Mouse (Mus musculus) testis, adult 2 months (tissue): ENCODE results near the gene Amigo1. TPM values are rescaled to one million over a fixed set of nuclear protein-coding genes. Genes with fewer than 3 reads are reported as not detected.
"Not testable (repeated sequence)": the region's sequence is repeated elsewhere in the genome, so short reads cannot be mapped to it uniquely, and the experiment has no call there.

ENCODE experiments used
- H3K27ac ChIP-seq: fragments of 200-500 bp; 2 replicates; pipeline ENCODE4 v1.5.1; 2012; ENCODE audit warnings: low read depth, low read length; ENCODE audit not compliant: control insufficient read depth, insufficient read depth
- H3K27me3 ChIP-seq: fragments of 200-500 bp; 2 replicates; pipeline ENCODE4 v1.6.1; 2012; ENCODE audit warnings: mild to moderate bottlenecking, low read length, moderate library complexity; ENCODE audit not compliant: control insufficient read depth, insufficient read depth
- H3K36me3 ChIP-seq: fragments of 200-500 bp; 2 replicates; pipeline ENCODE4 v1.6.1; 2012; ENCODE audit warnings: mild to moderate bottlenecking, low read length; ENCODE audit not compliant: control insufficient read depth, insufficient read depth
- H3K4me1 ChIP-seq: fragments of 200-500 bp; 2 replicates; pipeline ENCODE4 v1.6.1; 2012; ENCODE audit warnings: low read length; ENCODE audit not compliant: control insufficient read depth, insufficient read depth
- H3K4me3 ChIP-seq: fragments of 200-500 bp; 2 replicates; pipeline ENCODE4 v1.5.1; 2012; ENCODE audit warnings: low read depth, mild to moderate bottlenecking, low read length, moderate library complexity, mixed read lengths; ENCODE audit not compliant: control insufficient read depth
- CTCF ChIP-seq: fragments of 200-500 bp; IDR thresholded peaks from 2 replicates; pipeline ENCODE4 v1.5.1; 2012; ENCODE audit warnings: low read depth, mild to moderate bottlenecking, inconsistent platforms, low read length, moderate library complexity; ENCODE audit not compliant: control insufficient read depth, insufficient read depth, insufficient replicate concordance
- POLR2A ChIP-seq: fragments of 200-500 bp; IDR thresholded peaks from 2 replicates; pipeline ENCODE4 v1.6.1; 2012; ENCODE audit warnings: low read depth, mild to moderate bottlenecking, inconsistent platforms, low read length, moderate library complexity; ENCODE audit not compliant: control insufficient read depth
- polyA plus RNA-seq: library from polyadenylated mRNA; depleted of rRNA; stranded (reverse); fragments of >200 nt; gene quantifications from 2 replicates; pipeline ENCODE4 v1.2.3, GENCODE M21; 2012

Gene Amigo1
- polyA plus RNA-seq, 1 experiment = 1.1 TPM

GRCm38 (mm10) chr3:108212406-108212805 is 26.3 kb downstream of the Amigo1 start:
- Histone ChIP-seq H3K27me3 (no peaks in the 10 kb centered on the region), H3K4me1 (peaks cover 14% of the 10 kb centered on the region), H3K27ac (no peak overlapping the region), H3K4me3 (no peak overlapping the region), H3K36me3 (no peaks in the 10 kb centered on the region)
- TF ChIP-seq CTCF (no peak), POLR2A (no peak)

- Histone ChIP-seq H3K27me3 (no peaks in the 10 kb centered on the region), H3K4me1 (peaks cover 10% of the 10 kb centered on the region), H3K27ac (no peak overlapping the region), H3K4me3 (no peak overlapping the region), H3K36me3 (no peaks in the 10 kb centered on the region)
- TF ChIP-seq POLR2A (no peak), CTCF (no peak)
Observed at GRCm38 (mm10) chr3:108214734-108215133, 28.6 kb downstream of the Amigo1 start.

DNA sequence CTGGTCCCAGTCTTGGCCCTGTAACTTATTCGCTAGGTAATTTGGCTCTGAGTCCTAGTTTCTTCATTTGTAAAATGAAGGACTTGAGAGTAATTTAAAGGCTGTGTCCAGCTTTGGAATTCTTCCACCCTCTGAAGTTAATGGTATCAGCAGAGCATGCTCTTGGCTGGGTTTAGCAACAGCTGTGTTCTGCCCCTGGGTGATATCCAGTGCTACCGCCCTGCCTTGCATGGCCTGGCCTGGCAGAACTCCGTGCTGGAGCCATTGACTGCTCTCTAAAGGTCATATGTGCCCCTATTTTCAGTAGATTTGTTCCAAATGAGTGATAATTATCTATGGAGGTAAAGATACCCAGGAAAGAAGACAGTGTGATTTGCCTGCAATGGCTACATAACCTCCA is 34.5 kb downstream of the Amigo1 start:
- Histone ChIP-seq H3K4me3 (no peak overlapping the region), H3K27me3 (peaks cover 2% of the 10 kb centered on the region; the same call in 1 of the 2 replicates), H3K27ac (no peak overlapping the region), H3K36me3 (no peaks in the 10 kb centered on the region), H3K4me1 (no peaks in the 10 kb centered on the region)
- TF ChIP-seq POLR2A (no peak), CTCF (no peak)

- Histone ChIP-seq H3K27ac (no peak overlapping the region), H3K27me3 (peaks cover 9% of the 10 kb centered on the region), H3K4me1 (peaks cover 6% of the 10 kb centered on the region)
Observed at GRCm38 (mm10) chr3:108225711-108226557, 39.8 kb downstream of the Amigo1 start.

DNA sequence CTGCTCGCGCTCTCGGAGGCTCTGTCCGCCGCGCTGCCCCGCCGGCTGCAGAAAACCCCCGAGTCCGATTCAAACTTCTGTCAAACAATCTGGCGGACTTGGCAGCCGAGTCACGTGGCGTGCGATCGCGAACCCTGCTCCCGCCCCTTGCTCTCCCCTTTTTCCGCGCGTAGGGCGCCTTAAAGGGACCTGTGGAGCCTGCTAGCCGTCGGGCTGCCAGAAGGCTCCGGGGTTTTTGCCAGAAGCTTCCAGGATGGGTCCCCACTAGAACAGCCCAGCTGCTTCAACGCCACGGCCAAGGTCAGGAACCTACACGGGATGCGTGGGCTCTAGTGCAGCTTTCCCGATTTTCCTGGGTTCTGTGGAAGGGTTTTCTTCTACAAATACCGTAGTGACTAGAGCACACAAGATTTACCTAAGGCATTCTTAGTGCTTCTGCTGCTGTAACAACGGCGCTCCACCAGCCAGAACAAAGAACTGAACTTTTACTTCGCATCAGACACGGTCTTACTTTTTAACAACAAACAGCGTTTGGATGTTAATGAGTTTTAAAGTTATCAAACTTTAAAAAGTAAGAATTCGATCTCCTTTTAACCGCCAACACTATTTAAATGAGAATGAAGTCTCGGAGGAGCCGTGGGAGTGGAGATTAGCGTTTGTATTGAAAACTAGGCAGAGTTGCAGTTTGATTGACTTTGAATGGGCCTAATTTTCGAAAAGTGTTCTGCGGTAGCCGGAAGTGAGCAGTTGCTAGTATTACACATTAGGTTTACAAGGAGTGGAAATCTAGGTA is 40.6 kb downstream of the Amigo1 start, which contains the start of gene Sypl2:
Gene Sypl2 (minus strand): TSS at position 91 of the 793 bp plus-strand sequence.
- TF ChIP-seq POLR2A = no peak
- no peak for TF ChIP-seq CTCF
- Histone ChIP-seq H3K4me1 (peaks cover 6% of the 10 kb centered on the region), H3K27ac (no peak within 1 kb of the TSS), H3K4me3 (peak within 1 kb of the TSS; percentile 87), H3K36me3 (no peaks in the 10 kb centered on the region), H3K27me3 (peaks cover 9% of the 10 kb centered on the region)

More at GRCm38 (mm10) chr3:108225711-108226557, 39.8 kb downstream of the Amigo1 start:
- H3K36me3 ChIP-seq = no peaks in the 10 kb centered on the region
- H3K4me3 ChIP-seq = peak overlapping the region; percentile 87
- TF ChIP-seq CTCF = no peak
- TF ChIP-seq POLR2A = no peak

DNA sequence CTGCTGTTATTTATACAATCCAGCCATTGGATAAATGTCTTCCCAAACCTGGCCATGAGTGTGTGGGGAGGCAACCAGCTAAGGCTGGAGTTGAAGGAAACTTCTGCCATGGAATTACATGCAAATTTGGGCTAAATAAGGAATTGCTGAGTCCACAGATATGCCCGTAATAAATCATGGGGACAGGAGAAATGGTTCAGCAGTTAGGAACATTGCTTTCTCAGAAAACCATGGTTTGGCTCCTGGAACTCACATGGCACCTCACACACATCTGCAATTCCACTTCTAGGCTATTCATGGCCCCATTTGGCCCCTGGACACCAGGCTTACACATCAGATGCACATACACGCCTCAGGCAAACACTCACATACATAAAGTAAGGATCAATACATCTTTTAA is 41.4 kb downstream of the Amigo1 start:
- TF ChIP-seq CTCF (no peak), POLR2A (no peak)
- no peak overlapping the region for H3K27ac ChIP-seq
- peaks cover 9% of the 10 kb centered on the region for H3K27me3 ChIP-seq
- peaks cover 6% of the 10 kb centered on the region for H3K4me1 ChIP-seq
- no peaks in the 10 kb centered on the region for H3K36me3 ChIP-seq
- H3K4me3 ChIP-seq = no peak overlapping the region

GRCm38 (mm10) chr3:108231646-108232045 is 45.5 kb downstream of the Amigo1 start:
- peaks cover under 1% of the 10 kb centered on the region for H3K4me1 ChIP-seq
- H3K27ac ChIP-seq = no peak overlapping the region
- H3K36me3 ChIP-seq = no peaks in the 10 kb centered on the region
- no peak for TF ChIP-seq POLR2A
- no peak for TF ChIP-seq CTCF
- no peak overlapping the region for H3K4me3 ChIP-seq
- peaks cover 2% of the 10 kb centered on the region for H3K27me3 ChIP-seq

DNA sequence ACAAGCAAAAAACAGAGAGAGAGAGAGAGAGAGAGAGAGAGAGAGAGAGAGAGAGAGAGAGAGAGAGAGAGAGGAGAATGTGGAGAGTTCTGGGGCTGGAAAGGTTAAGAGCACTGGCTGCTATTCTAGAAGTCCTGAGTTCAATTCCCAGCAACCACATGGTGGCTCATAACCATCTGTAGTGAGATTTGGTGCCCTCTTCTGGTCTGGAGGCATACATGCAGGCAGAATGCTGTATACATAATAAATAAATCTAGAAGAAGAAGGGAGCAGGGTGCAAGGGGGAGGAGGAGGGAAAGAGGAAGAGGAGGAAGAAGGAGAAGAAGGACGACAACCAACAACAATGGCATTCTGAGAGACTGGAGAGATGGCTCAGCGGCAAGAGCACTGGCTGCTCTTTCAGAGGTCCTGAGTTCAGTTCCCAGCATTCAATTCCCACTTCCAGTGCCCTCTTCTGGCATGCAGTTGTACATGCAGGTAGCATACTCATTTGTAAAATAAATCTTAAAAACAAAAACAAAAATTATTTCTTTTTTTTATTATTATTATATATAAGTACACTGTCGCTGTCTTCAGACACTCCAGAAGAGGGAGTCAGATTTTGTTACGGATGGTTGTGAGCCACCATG is 51.5 kb downstream of the Amigo1 start:
- not testable (repeated sequence) for H3K4me1 ChIP-seq, H3K27me3 ChIP-seq, H3K4me3 ChIP-seq, H3K36me3 ChIP-seq, H3K27ac ChIP-seq
